Mouse (Mus musculus) midbrain, embryonic 13.5 days (tissue): Measurements from ENCODE around the gene Crlf2. TPM values are rescaled to one million over a fixed set of nuclear protein-coding genes. Genes with fewer than 3 reads are reported as not detected.

Source experiments
- polyA plus RNA-seq: library from polyadenylated mRNA; unstranded; fragments of >200 nt; fragmentation: Nextera tagmentation; extraction: Ambion mirVana; gene quantifications from 2 replicates; pipeline ENCODE4 v1.2.1, GENCODE M21; 2015

Gene Crlf2
- polyA plus RNA-seq, 1 experiment from 2014 or later = 7.7 TPM

Other genes starting within 250 kb of the Crlf2 start
- gene Vmn2r16, start 228.8 kb downstream of the Crlf2 start, polyA plus RNA-seq = not detected in 2 replicates
- gene Vmn2r17, start 139.3 kb downstream of the Crlf2 start, polyA plus RNA-seq = not detected in 2 replicates
- gene 5430403G16Rik, start 132.0 kb upstream of the Crlf2 start, polyA plus RNA-seq = 1.9 and 2.1 TPM in 2 replicates
- 4.0 and 5.0 TPM in 2 replicates for gene 4930522L14Rik, start 192.9 kb upstream of the Crlf2 start, polyA plus RNA-seq